Mouse (Mus musculus) retina, postnatal 1 day (tissue): ENCODE measurements around the gene Flrt1.

Experiments
- DNase-seq: peaks from one replicate; pipeline ENCODE4 v3.0.0-alpha.2; 2012

Gene Flrt1

DNA sequence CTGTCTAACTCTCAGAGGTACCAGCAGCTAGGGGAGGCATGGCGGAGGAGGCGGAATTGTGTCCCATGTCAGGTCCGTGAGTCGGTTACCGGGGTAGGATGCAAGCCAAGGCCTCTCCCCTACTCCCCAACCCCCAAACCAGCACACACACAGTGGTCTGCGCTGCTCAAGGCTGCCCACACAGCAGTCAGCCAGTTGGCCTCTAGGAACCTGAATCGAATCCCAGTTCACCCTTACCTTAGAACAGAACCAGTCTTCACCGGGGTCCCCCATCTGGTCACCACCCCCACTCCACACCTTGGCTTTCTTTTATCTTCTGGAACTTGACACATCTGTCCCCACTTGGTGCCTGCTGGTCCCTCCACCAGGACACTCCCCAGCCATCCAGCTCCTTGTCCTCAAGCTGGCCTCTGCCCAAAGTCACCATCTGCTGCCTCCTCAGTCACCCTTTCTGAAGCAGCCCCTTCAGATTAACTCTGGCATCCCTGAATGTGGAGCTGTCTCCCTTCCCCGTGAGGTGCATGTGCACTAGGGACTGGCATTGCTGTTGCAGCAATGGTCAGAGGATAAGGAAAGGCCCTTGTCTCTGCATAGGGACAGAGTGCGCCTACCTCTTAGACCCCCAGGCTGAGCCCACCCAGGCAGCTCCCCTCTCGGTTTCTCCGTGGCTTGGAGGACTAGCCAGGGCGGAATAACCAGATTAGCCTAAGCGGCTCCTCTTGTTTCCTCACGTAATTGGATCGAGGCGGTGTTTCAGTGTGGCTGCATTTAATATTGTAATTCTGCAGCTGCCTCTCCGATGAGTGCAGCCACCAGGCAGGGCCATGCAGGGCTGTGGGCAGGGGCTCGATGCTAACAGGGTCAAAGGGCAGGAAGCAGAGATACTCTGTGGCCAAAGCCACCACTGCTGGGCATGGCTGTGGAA lies 23.3 kb upstream of the Flrt1 start:
- peak; percentile 92 for DNase-seq

DNA sequence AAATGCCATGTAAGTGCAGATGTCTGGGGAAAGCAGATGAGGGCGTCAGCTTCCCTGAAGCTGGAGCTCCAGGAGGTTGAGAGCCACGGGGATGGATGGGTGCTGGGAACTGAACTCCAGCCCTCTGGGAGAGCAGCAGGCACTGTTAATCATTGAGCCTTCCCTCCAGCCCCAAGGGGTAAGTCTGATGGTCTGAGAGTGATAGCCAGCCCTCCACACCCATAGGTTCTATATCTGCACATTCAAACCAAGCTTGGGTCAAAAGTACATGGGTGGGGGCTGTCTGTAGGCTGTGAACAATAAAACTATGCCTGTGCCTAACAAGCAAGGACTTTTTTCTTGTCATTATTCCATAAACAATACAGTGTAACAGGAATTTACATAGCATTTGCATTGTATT lies 21.4 kb upstream of the Flrt1 start:
- no peak for DNase-seq

DNA sequence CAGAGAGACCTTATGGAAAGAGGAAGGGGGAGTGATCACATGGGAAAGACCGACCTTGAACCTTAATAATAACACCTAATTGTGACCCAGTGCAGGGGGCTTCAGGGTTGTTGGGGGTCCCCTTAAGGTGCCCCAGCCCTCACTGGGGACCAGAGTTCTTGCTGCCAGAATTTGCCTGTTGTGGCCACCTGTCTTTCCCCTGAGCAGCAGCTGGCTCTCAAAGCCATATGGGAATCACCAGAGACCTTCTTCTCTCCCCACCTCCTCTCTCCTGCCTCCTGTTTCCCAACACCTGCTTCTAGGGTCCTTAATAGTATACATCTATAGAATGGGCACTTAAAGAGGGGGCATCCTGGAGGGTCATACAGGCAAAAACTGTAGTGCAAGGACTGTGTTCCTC lies 20.7 kb upstream of the Flrt1 start:
- no peak for DNase-seq

DNA sequence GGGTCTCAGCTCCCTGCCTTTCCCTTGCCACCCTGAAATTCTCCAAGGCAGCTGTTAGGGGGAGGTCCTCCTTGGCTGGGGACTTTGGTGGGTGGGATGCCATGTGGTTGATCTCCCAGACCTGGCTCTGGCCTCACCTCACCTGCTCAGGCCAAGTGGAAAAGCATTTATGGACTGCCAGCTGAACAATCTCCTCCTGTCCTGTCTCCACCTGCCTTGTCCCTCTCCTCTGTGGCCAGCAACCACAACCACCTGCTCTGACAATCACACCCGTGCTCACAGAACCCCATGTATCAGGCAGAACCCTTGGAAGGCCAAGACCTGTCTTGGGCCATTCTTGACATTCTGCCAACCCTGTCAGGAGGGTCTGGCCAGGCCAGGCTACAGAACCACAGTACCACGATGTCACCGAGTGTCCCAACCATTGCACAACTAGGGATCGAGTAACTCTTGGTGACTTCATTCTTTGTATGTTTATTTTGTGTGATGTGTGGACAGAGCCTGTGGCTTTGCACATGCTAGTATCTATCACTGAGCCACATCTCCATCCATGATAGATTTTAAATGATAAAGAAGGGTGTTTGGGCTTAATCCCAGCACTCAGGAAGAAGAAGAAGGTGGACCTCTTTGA lies 20.1 kb upstream of the Flrt1 start:
- no peak for DNase-seq

DNA sequence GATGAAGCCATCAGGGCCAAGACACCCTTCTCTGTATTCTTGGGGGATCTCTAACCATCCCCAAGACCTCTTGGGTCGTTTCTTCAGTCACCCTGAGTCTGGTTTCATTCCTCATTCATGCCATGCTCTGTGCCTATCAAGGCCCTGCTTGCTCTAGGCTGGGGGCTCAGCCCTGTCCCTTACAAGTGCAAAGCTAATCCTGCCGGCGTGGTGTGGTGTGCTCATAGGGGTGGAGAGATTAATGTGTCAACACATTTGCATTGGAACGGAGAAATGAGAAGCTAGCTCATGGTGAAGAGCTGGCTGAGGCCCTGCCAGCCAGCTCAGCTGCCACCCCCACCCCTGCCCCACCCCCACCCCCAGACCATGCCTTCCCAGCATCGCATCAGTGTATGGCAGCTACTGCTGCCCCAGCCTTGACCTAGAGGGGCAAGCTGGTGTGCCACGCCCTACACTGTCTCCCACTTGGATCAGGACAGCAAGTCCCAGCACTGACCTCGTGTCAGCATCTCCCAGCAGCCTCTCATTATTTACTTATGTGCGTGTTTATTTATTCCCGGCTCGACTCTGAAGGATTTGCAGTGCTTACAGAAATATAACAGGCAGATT lies 17.3 kb upstream of the Flrt1 start:
- DNase-seq, result peak; percentile 46

DNA sequence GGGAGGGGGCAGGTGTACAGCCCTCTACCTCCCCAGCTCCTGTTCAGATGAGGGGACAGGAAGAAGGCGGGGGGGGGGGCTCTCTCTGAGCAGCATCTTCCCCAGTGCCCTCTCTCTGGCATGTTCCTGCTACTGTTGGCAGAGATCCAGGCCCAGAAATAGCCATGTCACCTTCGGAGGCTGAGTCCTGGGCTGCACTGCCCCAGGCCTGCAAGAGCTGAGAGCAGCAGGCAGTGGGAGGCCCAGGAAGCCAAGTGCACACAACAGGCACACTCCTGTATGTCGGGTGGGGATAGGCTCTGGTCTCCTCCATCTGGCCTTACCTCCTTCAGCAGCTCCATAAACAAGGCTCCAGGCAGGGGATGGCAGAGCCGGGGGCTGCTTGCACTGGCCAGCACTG lies 16.7 kb upstream of the Flrt1 start:
- peak; percentile 66 for DNase-seq

DNA sequence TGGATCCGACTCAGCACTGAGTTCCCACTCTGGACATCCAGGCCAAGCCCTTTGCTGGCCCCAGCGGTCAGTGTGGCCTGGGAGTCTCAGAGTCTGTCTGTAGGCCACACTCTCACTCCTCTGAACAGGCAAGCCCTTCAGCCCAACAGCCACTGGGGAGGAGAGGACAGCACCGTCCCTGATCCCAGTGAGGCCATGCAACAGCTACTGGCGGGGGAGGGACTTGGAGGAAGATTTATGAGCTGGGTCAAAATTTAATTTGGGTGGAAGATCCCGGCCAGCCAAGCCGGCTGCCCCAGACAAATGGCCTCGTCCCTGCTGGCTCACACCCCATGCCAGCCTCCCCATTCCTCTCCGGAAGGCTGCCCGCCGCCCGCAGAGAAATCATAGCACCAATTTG lies 15.7 kb upstream of the Flrt1 start:
- no peak for DNase-seq

DNA sequence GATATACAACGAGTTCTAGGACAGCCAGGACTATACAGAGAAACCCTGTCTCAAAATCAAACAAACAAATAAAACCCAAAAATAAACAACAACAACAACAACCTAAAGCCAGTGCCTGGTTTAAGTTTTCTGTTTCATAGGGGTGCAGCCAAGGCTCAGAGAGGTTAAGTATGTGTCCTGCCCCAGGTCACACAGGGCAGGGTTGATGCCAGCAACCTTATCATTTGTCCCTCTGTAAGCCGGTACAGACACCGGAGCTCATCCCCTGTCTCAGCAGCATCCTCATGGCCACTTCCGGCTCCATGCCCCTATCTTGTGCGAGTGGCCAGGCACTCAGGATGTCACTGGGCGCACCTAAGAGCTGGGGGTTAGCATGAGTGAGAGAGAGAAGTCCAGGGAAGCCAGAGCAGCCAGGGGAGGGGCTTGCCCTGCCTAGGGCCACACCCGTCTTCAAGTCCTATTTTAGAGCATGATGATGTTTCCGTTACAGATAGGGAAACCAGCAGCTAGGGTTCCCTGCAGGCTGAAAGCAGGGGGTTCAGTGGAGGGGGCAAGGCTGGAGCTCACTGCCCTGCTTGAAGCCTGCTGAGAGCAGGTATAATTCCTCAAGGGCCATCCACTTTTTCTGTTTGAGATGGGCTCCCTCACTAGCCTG lies 12.3 kb upstream of the Flrt1 start:
- DNase-seq, result no peak

DNA sequence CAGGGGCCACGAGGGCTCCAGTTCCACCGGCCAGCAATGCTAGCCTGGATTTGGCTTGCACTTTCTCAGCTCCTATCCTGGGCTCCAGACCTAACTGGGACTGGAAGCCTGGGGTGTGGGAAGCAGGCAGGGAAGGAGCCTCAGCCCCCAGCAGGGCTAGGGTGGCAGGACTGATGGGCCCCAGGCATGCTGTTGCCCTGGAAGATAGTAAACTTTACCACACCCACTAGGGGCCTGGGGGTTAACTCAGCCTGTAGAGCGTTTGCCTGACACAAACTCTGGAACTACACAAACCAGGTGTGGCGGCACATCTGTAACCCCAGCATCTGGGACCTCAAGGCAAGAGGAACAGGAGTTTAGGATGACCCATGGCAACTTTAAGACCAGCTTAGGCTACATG lies 11.6 kb upstream of the Flrt1 start:
- no peak for DNase-seq

DNA sequence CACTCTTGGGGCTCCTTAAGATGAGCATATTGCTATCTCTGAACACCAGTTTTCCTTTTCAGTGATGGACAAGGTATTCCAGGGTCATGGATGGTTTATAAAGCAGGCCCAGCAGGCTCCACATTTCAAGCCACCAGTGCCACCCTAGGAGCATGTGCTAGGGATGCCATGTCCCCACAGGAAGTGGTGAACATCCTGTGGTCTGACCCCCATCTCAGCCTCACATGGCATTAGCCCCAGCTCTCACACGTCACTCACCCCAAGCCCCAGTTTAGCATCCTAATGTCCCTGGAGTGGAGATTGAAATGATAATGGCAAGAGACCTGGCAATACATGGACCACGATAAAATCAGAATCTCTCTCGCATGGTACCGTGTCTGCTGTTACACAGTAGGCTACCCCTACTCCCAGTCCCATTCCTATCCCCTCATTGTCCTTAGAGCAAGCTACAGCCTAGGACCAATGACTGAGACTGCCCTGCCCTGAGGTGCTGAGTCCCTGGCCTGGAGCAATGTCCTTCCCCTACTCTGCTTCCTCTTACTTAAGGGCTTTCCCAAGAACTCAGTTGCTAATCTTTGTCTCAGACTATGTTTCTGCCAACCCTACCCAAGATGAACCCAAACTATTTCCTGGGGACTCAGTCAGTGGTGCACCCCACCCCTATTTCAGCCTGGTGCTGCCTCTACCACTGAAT lies 10.7 kb upstream of the Flrt1 start:
- no peak for DNase-seq

DNA sequence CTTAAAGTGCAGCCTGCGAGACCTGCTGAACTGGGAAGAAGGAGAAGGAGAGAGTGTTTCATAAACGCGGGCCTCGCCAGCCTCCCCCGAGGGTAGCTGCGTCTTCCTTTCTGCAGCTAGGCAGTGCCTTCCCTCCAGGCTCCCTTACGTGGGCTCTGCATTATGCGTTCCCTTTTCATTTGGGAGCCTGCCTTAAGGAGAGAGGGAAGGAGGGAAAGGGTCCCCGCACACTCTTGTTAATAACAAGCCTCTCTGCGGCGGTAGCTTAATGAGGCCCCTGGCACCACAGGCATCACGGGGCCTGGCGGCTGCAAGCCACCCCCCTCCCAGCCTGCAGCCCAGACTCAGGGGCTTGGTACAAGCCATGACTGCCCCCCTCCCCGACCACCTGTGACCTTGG lies 8.0 kb upstream of the Flrt1 start:
- DNase-seq, result peak; percentile 45

DNA sequence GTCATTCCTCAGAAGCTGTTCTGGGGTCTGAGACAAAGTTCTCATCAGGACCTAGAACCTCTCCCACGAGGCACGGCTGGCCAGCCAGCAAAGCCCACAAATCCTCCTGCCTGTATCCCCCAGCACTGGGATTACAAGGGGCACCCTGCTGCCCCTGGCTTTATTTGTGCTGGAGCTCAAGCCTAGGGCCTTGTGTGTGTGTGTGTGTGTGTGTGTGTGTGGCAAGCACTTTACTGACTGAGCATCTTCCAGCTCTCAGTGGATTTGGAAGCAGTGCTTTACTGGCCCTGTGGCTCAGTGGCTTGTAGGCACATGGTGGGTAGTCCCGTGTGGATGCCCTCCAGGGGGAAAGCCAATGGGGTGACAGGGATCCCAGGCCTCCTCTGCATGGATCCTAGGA lies 7.1 kb upstream of the Flrt1 start:
- DNase-seq, result peak; percentile 60

DNA sequence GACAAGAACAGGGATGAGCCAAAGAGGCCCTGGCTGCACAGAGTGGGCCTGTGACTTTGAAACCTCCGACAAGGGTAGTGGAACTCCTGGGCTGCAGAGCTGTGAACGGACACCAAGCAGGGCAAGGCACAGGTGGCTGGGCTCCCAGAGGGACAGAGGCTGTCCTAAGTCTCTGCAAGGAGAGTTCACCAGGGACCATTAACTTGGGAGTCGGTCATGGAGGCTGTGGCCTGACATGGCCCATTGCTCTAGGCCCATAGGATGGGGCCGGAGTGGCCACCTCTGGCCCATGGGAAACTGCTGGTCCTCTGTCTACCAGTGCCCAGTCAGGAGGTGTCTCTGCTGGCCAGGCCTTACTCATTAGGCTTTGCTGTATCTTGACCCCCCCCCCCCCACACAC lies 6.2 kb upstream of the Flrt1 start:
- no peak for DNase-seq

DNA sequence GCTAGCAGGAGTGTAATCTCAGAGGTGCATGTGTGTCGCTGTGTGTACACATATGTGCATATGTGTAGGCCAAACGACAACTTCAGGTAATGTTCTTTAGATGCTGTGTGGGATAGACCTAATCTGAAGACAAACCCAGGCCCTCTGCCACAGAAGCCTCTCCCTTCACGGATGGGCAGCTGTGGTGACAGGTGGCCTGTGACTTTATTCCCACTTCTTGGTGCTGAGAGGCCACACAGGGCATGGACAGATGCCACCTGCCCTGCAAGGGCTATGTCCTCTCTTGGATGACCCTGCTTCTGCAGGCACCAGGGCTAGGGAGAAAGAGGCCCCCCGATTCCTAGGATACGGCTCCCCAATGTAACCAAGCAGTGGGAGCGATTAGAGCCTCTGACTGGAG lies 5.8 kb upstream of the Flrt1 start:
- no peak for DNase-seq

DNA sequence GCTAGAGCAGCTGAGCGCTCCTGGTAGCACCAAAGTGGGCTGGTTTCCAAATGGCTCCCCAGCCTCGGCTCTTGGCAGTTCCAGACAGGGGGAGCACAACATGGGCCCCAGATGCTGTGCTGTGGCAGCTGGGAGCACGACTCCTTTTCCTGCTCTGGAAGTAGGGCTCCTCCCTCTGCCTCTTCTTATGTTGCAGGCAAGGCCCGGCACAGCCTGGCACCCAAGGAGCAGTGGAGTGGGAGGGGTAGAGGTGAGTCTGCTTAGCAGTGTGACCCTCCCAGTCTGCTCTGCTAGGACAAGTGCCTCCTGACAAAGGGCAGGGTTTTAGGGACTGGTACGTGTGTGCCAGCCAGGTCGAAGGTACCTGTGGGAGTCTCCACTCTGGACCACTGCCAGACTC lies 5.3 kb upstream of the Flrt1 start:
- DNase-seq, result no peak

DNA sequence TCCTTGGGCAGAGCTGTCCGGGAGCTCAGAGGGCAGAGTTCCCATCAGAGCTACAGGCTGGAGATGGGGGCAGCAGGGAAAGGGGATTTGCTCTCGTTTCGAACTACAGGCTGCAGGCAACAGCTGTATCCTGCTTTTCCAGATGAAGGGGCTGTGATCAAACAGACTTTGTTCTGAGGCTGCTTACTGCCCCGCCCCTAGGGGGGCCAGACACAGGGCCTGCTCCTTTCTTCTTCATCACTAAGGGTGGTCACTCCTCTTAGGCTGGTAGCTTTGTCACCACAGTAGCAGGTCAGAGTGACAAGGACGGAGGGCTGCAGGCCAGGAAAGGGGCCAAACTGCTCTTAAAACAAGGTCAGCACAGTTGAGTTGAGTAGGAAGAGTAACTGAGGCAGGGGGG lies 4.6 kb upstream of the Flrt1 start:
- DNase-seq, result peak; percentile 54

DNA sequence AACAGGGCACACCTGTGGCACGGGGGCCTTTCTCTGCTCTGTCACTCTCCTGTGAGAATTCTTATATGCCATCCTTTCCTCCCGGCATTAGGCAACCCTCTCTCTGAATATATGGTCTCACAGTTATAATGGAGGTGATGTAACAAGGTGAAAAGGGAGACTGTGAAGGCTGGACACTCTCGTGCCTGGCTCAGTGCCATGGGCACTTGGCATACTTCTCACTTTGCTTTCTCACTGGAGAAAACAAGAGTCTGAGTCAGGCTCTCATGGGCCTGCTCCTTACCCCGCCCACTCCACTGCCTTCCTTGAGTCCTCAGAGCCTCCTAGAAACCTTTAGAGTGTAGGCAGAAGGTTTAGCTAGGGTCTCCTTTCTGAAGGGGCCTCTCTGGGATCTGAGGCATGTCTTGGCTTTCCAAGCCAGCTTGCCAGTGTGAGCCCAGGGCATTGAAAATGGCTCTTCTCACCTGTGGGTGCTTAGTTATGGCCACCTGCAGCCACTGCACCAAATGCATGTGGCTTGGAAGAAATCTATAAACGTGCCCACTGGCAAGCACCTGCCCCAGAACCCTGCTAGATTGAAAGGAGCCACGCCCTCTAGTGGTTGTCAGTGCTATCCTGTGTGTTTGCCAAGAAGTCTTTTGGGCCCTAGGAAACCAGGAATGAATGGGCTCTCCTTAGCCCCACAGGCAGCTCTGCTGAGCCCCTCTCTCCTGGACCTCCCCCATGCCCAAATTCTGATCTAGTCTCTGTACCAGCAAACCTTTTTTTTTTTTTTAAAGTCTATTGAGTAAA lies 2.8 kb upstream of the Flrt1 start:
- DNase-seq, result peak; percentile 66

DNA sequence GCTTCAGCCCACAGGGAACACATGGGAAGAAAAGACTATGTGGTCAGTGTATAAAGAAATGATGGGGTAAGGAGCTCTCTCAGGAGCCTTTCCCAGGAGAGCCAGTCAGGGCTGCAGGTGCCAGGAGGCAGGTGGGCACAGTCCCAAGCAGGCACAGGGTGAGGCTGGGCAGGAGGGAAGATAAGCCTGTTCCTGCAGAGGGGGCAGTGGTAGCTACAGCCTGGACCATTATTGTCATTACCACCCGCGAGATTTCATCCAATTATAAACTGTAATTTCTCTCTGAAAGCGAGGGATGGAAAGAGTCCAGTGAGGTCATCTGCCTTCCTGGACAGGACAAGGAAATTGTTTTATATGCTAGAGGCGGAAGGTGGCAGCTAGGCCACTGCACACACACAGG lies 1.6 kb upstream of the Flrt1 start:
- no peak for DNase-seq

DNA sequence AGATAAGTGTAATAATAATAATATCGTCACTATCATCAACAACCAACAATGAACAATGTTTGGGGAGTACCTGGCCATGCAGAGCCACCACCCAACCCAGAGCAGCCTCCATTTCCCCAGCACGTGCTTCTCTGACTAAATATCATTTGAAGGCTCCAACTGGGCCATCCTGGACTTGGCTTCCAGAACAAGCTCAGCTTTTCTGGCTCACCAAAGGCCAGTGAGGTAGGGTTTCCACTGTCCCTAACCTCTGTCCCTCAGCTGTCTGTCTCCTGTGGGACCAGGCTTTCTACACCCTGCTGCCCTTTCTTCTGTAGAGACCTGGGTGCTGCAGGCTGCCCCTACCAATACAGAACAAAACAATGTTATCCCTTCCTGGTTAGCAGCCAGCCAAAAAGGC lies 1.0 kb upstream of the Flrt1 start:
- DNase-seq, result no peak

DNA sequence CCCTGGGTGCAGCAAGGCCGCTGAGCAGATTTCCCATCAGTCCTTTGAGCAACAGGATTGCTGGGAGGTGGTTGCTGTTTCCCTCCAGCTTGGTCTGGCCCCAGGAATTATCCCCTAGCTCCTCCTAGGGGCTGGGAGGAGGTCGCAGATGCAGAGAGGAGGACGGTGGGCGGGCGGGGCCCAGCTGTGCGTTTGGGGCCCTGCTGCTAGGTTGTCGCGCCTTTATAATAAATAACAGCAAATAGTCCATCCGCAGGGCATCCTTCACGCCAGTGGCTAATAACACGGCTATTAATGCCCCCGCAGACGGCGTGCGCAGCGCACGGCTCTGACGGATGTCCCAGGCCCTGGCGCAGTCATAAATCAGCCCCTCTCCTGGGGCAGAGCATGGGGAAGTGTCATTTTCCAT lies 1.5 kb downstream of the Flrt1 start:
- peak; percentile 71 for DNase-seq

DNA sequence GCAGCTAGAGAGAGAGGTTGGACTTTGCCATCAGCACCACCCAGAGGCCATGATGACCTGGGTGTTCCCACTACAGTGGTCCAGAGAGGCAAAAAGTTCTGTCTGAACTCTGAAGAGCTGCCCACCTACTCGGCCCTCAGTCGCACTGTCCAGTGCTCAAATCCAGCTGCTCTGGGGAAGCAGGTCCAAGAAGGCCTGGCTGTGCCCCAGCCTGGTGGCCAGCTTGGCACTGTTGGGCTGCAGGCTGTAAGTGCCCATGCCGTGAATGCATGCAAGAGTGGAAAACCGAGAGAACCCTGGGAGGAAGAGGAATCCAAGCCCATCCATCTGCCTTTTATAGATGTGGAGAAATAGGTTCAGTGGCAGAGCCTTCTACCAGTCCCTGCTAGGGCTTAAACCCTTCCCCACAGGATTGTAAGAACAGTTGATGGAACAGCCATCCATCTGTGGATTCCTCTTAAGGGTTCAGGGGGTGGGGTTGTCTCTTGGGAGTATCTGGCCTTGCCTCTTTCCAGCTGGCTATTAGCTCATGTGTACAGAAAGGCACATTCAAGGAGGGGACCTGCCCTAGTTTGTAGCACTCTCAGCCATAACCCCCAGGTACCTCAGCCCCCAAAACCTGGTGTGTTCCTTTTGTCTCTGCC lies 2.1 kb downstream of the Flrt1 start:
- no peak for DNase-seq

DNA sequence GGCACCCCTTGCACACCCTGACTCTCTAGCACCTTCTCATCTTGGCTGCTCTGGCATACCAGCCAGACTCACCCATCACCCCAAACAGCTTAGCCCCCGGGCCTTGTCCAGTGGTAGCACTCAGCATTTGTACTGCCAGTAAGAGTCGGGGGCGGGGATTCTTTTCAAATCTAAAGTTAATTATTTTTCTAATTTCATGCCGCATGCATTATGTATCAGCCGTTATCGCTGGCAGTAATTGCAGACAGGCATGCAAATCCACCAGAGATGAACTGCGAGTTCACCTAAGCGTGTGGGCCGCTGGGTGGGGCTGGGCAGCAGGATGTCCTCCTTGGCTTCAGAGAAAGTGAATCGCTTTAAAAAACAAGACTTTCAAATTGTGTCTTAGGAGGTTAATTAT lies 3.5 kb downstream of the Flrt1 start:
- DNase-seq, result no peak
